Mouse (Mus musculus) stomach, embryonic 15.5 days (tissue): ENCODE data around the gene Zfp120. TPM values are rescaled to one million over a fixed set of nuclear protein-coding genes. Genes with fewer than 3 reads are reported as not detected.

Experiments used
- polyA plus RNA-seq: library from polyadenylated mRNA; unstranded; fragments of >200 nt; fragmentation: Nextera tagmentation; extraction: Ambion mirVana; gene quantifications from 2 replicates; pipeline ENCODE4 v1.2.1, GENCODE M21; 2015

Gene Zfp120
- polyA plus RNA-seq, 1 experiment from 2014 or later, result 8.2 TPM

Other genes with a start within 250 kb of the Zfp120 start
- gene Gm10770, start 43.0 kb upstream of the Zfp120 start, polyA plus RNA-seq, result not detected in 2 replicates
- gene Gm14139, start 45.0 kb upstream of the Zfp120 start, polyA plus RNA-seq, result 0.24 TPM in 1 of 2 replicates, not detected in the other
- gene Zfp937, start 81.4 kb upstream of the Zfp120 start, polyA plus RNA-seq, result 9.4 and 9.8 TPM in 2 replicates
- gene Gm21994, start 118.9 kb upstream of the Zfp120 start, polyA plus RNA-seq, result 5.3 and 6.3 TPM in 2 replicates
- not detected in 2 replicates for gene Gm14124, start 120.8 kb upstream of the Zfp120 start, polyA plus RNA-seq
- 3.1 and 4.8 TPM in 2 replicates for gene Gm10130, start 187.0 kb upstream of the Zfp120 start, polyA plus RNA-seq
- 6.5 and 7.0 TPM in 2 replicates for gene 3300002I08Rik, start 226.1 kb upstream of the Zfp120 start, polyA plus RNA-seq